Mouse (Mus musculus) G1E (cell line): Measurements from ENCODE around the gene Brd4.

Source experiments
- CTCF ChIP-seq: IDR thresholded peaks from 2 replicates; pipeline ENCODE4 v1.5.1; 2012; ENCODE audit warnings: low read depth, low read length, inconsistent platforms, mixed read lengths
- GATA1 ChIP-seq: IDR thresholded peaks from 2 replicates; pipeline ENCODE4 v1.6.1; 2012; ENCODE audit warnings: borderline replicate concordance, low read length, inconsistent platforms, mixed read lengths
- GATA2 ChIP-seq: IDR thresholded peaks from 2 replicates; pipeline ENCODE4 v1.6.1; 2012; ENCODE audit warnings: low read depth, low read length, inconsistent platforms, borderline replicate concordance
- POLR2AphosphoS5 ChIP-seq: IDR thresholded peaks from 2 replicates; pipeline ENCODE4 v1.6.1; 2012; ENCODE audit warnings: low read depth, low read length, inconsistent platforms; ENCODE audit not compliant: insufficient replicate concordance
- TAL1 ChIP-seq: conservative IDR thresholded peaks from 2 replicates; pipeline ENCODE4 v1.6.1; 2012; ENCODE audit warnings: low read depth, low read length, inconsistent platforms, mixed read lengths

GRCm38 (mm10) chr17:32233174-32233573 is 51.3 kb downstream of the Brd4 start:
- TF ChIP-seq CTCF (no peak), TAL1 (no peak), GATA1 (no peak), GATA2 (no peak), POLR2AphosphoS5 (no peak)
